Mouse (Mus musculus) v-Abl transformed pro-B cells (cell line): ENCODE data around the gene Sergef.

Source experiments
- in situ Hi-C, 2 experiments: fragments of 400-800 bp; cut with MboI; formaldehyde crosslinking; loops; one replicate each; pipeline ENCODE4 v1.15.1; 2025; ENCODE audit not compliant: unreplicated experiment in 2 of 2

Sergef gene

DNA sequence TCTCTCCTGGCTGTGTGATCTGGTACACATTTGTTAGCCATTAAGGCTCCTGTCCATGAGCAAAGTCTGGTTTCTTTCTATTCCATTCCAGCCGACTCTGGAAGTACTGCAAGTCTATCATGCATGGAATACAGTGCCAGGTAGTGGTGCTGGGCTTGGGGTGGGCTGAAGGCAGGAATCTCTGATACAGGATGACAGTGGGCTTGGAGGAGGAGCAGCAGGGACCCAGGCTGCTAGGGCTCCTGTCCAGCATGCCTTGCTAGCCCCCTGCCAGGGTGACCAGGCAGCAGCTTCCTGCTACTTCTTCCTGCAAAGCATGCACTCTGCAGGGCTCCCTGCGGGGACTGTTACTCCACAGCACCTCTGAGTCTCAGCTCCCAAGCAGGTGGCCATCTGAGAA lies 128.8 kb downstream of the Sergef start:
- in situ Hi-C loops: no loop called here

GRCm38 (mm10) chr7:46509391-46510310 lies 130.0 kb downstream of the Sergef start:
- in situ Hi-C loops: no loop called here

DNA sequence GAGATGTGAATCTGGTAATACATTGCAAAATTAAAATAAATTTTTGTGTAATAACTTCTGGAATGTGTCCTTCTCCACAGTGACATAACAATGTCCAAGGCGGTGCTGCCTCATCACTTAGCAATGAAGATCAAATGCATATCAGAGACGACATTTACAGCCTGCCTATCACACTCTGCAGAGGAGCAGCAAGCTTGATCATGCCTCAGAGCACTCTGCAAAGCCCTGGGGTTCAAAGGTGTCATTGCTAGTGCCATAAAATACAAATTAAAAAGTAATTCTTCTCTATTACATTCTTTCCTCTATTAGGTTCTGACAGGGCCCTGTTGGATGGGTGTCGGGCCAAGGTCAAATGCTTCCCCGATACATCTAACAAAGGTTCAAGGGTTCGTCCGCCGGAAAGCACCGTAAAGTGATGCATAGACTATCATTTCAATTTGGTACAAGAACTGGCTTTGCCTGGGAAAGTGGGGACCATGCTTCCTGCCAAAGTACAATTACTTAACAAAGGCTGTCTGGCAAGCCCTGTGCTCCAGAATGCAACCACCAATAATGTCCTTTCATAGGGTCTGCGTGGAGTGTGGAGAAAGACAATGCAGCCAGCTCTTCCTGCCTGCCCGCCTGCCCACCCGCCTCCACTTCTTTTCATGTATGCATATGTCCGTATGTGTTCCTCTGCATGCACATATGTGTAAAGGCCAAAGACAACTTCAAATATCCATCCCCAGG lies 130.9 kb downstream of the Sergef start:
- in situ Hi-C loops: no loop called here

DNA sequence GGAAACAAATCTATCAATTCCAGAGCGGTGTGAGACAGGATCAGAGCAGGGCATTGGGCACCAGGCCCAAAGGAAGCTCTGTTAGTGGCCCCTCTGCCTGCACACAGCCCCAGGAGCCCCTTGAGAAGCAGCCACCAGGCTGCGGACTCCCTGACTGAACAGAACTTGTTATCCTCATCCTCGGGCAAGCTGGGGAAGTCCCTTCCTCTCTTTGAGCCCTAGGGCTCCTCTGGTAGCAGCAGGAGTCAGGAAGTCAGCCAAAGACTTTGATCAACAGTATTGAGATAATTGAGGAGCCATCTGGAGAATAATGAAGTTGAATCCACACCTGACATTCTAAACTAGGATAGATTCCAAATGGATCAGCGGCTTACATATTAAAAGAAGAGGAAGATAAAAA lies 135.4 kb downstream of the Sergef start:
- in situ Hi-C loops: no loop called here

DNA sequence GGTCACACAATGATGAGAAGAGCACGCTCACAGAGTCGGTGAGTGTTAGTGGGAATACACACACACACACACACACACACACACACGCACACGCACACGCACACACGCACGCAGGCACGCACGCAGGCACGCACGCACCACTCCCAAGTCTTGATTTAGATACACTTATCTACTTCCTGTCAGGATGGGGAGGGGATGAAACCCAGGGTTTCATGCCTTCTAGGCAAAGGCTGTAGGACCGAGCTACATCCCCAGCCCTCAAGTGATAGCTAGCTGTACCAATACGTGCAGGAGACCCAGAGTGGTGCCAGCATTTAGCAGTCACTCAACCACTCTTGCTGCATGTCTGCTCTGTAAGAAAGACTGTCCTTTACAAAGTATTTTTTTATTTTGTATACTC lies 137.0 kb downstream of the Sergef start:
- in situ Hi-C loops: no loop called here

DNA sequence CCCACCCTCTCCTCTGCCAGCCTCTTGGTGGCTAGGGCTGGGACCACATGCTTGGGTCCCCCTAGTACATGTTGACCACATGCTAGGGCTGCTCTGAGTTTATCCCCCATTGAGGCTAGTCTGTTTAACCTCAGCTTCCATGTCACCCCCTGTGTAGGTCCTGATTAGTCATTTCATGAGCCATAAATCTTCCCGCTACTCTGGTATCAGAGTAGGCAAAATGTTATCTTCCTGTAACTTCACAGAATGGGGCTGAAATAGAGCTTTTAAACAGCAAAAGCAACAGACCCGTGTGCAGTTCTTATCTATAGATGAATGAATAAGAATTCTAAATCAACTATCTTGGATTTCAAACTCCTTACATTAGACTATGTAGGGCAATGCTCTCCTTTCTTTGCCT lies 138.1 kb downstream of the Sergef start:
- in situ Hi-C loops: no loop called here

- in situ Hi-C loops: no loop called here
Measured at GRCm38 (mm10) chr7:46499561-46499960, 140.0 kb downstream of the Sergef start.

- in situ Hi-C loops: no loop called here
Measured at GRCm38 (mm10) chr7:46492134-46492678, 147.4 kb downstream of the Sergef start.

- in situ Hi-C loops: no loop called here
Measured at GRCm38 (mm10) chr7:46487354-46487753, 152.3 kb downstream of the Sergef start.

- in situ Hi-C loops: no loop called here
Measured at GRCm38 (mm10) chr7:46486761-46487160, 152.8 kb downstream of the Sergef start.

DNA sequence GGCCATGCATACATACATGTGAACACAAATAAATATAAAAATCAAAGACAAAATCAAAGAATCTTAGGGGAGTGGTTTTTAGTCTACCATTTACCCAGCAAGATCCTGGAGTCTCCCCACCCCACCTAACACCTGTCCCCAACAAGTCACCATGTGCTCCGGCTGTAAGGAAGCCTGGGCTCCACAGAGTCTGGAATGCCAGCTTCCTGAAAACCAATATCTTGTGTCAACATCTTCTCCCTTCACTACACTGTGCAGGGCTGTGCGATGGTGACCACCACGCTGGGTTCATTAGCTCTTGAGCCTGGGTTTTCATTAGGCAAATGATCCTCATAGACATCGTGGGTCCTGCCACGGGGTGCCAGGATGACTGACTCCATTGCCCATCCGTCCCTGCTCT lies 155.4 kb downstream of the Sergef start:
- in situ Hi-C loops: no loop called here

- in situ Hi-C loops: no loop called here
Measured at GRCm38 (mm10) chr7:46483050-46483449, 156.6 kb downstream of the Sergef start.

DNA sequence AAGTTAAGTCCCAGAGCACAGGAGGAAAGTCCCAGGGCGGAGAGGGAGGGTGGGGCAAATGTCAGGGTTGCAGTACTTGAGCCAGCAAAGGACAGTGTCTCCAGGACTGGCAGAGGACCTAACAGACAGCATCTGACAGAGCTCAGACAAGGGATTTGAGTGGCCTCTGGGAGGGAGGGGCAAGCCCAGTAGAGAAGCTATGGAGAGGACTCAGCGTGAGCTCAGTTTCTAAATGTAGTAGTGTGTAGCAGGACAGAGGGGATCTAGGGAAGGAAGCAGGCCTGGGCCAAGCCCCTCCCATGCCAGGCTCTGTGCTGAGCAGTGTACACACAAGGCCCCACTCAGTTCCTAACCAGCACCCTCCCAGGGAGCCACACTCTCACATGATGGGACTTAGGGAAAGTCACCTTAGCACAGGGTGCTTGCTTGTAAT lies 157.5 kb downstream of the Sergef start:
- in situ Hi-C loops: no loop called here

GRCm38 (mm10) chr7:46479793-46480192 lies 159.8 kb downstream of the Sergef start:
- in situ Hi-C loops: no loop called here

GRCm38 (mm10) chr7:46477456-46477855 lies 162.2 kb downstream of the Sergef start:
- in situ Hi-C loops: no loop called here

- in situ Hi-C loops: no loop called here
Measured at GRCm38 (mm10) chr7:46475464-46475863, 164.1 kb downstream of the Sergef start.

DNA sequence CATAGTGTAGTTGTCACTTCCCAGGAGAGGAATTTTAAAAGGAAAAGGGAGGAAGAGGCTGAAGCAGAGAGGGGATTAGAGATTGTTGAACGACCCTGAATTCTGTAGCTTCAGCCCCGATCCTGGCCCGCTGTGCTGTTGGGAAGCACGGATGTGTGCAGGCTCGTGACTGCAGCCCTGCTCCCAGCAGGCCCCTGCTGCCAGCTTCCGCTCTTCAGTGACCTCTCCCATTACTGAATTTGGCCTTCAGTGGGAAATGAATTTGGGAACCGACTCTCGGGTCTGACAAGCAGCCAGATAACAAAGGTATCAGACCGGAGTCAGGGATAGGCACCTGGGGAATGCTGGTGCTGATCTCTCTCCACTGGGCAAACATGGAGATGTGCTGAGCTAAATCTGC lies 166.5 kb downstream of the Sergef start:
- in situ Hi-C loops: no loop called here

DNA sequence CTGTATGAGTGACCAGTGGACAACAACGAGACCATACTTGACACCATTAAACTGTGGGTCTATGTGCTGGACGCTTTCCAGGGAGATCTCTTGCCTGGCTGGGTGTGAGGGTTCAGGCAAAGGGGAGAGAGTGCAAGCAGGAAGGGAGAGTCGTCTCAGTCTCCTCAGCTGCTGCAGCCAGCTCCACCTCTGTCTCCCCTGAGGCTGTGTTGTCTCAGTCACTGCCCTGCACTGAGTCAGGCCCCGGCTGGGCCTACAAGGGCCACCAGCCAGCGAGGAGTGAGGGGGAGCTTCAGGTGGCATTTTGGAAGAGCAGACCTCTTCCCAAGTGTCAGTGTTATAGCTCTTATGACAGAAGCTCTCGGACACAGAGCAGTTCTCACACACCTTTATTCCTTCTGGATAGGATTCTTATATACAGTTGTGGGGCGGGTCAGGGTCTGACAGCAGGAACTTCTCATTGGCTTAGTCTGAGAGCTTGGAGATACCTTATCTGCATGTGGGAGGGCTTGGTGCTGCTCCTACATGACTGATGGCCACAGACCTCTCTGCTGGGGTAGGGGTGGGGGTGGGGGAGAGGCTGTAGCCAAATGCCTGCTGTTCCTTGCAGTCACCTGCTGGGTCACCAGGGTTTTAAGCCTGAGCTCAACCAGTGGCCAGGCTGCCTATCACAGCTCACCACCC lies 168.4 kb downstream of the Sergef start:
- in situ Hi-C loops: no loop called here

DNA sequence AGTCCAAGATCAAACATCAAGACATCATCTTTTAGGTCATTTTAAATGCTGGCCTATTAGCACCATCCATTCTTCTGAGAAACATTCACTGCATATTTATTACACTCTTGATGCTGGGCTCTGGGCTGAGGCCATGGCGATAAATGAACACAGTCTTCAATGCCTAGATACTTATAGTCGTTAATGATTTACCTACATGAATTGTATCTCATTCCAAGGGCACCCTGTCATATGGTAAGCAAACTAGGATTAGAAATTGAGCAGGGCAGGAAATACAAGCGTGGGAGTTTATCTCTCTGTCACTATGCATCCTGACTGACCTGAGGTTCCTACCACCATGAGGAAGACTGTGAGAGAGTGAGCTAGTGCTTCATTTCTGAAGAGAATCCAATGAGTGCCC lies 170.1 kb downstream of the Sergef start:
- in situ Hi-C loops: no loop called here

DNA sequence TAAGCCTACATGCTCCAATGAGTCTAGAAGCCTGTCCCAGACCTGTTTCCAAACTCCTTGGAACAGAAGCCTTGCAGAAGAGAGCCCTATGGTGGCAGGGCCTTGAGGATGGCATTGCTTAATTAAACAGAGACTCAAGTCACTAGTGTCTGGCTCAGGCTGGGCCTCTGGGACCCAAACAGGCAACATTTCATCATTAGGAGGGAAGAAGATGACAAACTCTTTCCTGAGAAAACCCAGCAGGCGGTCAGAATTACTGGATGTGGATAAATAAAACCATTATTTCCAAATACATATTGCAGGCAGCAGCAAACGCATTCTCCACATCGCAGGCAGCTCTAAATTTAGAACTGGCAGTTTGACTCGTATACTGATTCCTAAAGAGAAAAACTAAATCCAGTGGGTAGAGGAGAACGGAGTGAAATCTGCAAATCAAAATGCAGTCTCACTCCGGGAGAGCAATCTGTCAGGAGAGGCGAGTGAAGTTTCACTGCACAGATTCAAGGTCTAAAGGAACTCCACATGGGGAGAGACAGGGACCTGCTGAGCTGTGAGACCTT lies 173.1 kb downstream of the Sergef start:
- in situ Hi-C loops: no loop called here

DNA sequence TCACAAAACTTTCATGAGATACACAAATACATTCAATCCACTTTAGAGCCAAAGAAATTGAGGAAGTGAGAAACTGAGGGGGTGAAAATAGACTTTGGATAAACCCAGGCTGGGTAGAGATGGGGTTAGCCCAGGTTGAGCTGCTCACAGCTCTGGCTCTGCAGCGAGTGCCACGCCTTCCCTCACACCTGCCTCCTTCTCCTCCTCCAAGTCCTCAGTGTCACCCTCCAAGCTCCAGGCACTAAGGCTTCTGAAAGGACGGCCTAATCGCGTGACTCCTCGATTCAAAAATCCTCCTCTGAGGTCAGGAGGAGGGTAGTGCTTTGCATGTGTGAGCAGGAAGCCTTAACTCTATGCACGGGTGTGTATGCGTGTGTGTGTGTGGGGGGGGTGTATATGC lies 176.5 kb downstream of the Sergef start:
- in situ Hi-C loops: no loop called here
